Mouse (Mus musculus) MEL (cell line): ENCODE results near the gene Cyth3.

Experiments
- CTCF ChIP-seq, 3 experiments: IDR thresholded peaks in 2 of 3; conservative IDR thresholded peaks in 1 of 3; 2 replicates each; pipeline ENCODE4 v1.5.1; 2011 to 2012; ENCODE audit warnings: low read length in 3 of 3, low read depth in 2 of 3, mild to moderate bottlenecking in 2 of 3, improper control_type of control experiment in 1 of 3, inconsistent platforms in 1 of 3, mixed read lengths in 1 of 3, moderate library complexity in 1 of 3; ENCODE audit not compliant: control insufficient read depth in 1 of 3, insufficient read depth in 1 of 3, poor library complexity in 1 of 3, severe bottlenecking in 1 of 3
- EP300 ChIP-seq, 2 experiments: IDR thresholded peaks; 2 replicates each; pipeline ENCODE4 v1.6.1; 2011; ENCODE audit warnings: improper control_type of control experiment in 2 of 2, low read length in 2 of 2, low read depth in 1 of 2, mild to moderate bottlenecking in 1 of 2
- GABPA ChIP-seq: IDR thresholded peaks from 2 replicates; pipeline ENCODE4 v1.6.1; 2012; ENCODE audit warnings: low read depth, mild to moderate bottlenecking, inconsistent platforms, low read length, improper control_type of control experiment, moderate library complexity
- JUND ChIP-seq: IDR thresholded peaks from 2 replicates; pipeline ENCODE4 v1.6.1; 2011; ENCODE audit warnings: low read depth, mild to moderate bottlenecking, improper control_type of control experiment, low read length
- POLR2A ChIP-seq, 2 experiments: IDR thresholded peaks; 2 replicates each; pipeline ENCODE4 v1.6.1; 2011 to 2012; ENCODE audit warnings: low read length in 2 of 2, mild to moderate bottlenecking in 2 of 2, control low read depth in 1 of 2, improper control_type of control experiment in 1 of 2, low read depth in 1 of 2, moderate library complexity in 1 of 2; ENCODE audit not compliant: control insufficient read depth in 1 of 2, insufficient read depth in 1 of 2, poor library complexity in 1 of 2
- POLR2AphosphoS2 ChIP-seq: IDR thresholded peaks from 2 replicates; pipeline ENCODE4 v1.6.1; 2011; ENCODE audit warnings: low read length, improper control_type of control experiment
- RAD21 ChIP-seq: IDR thresholded peaks from 2 replicates; pipeline ENCODE4 v1.6.1; 2011; ENCODE audit warnings: mild to moderate bottlenecking, low read depth, low read length, improper control_type of control experiment
- RCOR1 ChIP-seq: IDR thresholded peaks from 2 replicates; pipeline ENCODE4 v1.6.1; 2012; ENCODE audit warnings: low read depth, mild to moderate bottlenecking, inconsistent platforms, low read length, improper control_type of control experiment
- SIN3A ChIP-seq: IDR thresholded peaks from 2 replicates; pipeline ENCODE4 v1.6.1; 2012; ENCODE audit warnings: low read length, improper control_type of control experiment, inconsistent platforms
- TAL1 ChIP-seq: IDR thresholded peaks from 2 replicates; pipeline ENCODE4 v1.6.1; 2012; ENCODE audit warnings: mild to moderate bottlenecking, inconsistent platforms, low read length, moderate library complexity, mixed read lengths
- TCF12 ChIP-seq: IDR thresholded peaks from 2 replicates; pipeline ENCODE4 v1.6.1; 2014; ENCODE audit warnings: low read depth, mild to moderate bottlenecking, inconsistent platforms, low read length, improper control_type of control experiment, moderate library complexity
- ZKSCAN1 ChIP-seq: IDR thresholded peaks from 2 replicates; pipeline ENCODE4 v1.6.1; 2012; ENCODE audit warnings: low read depth, mild to moderate bottlenecking, inconsistent platforms, low read length, improper control_type of control experiment, moderate library complexity

DNA sequence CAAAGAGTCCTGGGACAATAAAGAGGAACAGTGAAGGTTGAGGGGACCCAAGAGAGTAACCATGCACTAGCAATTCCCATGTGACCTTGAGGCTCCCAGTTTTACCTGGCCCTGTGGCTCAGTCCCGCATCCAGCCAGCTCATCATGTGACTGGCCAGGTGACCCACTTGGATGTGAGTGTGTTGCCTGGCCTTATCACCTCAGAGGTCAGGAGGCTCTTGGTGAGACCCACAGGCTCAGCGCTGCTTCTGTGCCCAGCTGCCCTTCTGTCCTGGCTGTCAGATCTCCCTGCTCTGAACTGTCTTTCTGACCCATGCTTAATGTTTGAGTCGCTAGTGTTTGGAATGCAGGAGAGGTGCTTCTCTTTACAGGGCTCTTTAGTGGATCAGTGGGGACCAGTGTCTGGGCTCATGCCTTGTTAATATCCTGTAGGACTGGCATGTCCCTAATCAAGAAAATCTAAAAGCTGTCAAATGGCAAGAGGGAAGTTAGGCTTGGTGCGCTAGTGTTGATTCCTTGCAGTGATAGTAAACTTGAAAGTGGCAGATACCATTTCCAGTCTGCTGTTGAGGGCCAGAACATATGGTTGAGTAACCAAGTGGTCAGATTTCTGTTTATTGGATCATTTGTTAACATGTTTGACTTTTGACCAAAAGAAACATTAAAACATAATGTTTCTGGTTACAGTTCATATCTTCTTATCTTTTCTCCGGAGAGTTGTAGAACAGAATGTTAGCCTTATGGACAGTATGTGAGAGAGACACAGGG, 54.2 kb downstream of the Cyth3 start:
- no peak for TF ChIP-seq RAD21
- TF ChIP-seq SIN3A: 0 out of 2 replicates have a peak, but pooled peaks have one; percentile 27
- TF ChIP-seq POLR2A (IDR thresholded peaks at IDR 0.05; ENCODE audit: control insufficient read depth in 1 of 2, insufficient read depth in 1 of 2, low read depth in 1 of 2, low read length in 2 of 2, poor library complexity in 1 of 2): no peak
- TF ChIP-seq POLR2AphosphoS2: no peak
- no peak for TF ChIP-seq RCOR1
- no peak for TF ChIP-seq CTCF (IDR thresholded peaks at IDR 0.05 in 2 of 3, conservative IDR thresholded peaks at IDR 0.05 in 1 of 3; ENCODE audit: control insufficient read depth in 1 of 3, insufficient read depth in 1 of 3, low read depth in 2 of 3, low read length in 3 of 3, poor library complexity in 1 of 3, severe bottlenecking in 1 of 3)
- TF ChIP-seq EP300 (IDR thresholded peaks at IDR 0.05; ENCODE audit: low read depth in 1 of 2, low read length in 2 of 2): no peak
- no peak for TF ChIP-seq TAL1
- no peak for TF ChIP-seq TCF12
- TF ChIP-seq GABPA: no peak
- no peak for TF ChIP-seq ZKSCAN1
- TF ChIP-seq JUND: no peak
